Comparison of ENCODE assay signal across 8 mouse cellular contexts in genomic region chr11:115382891-115383290, GRCm38 (mm10). TPM values are rescaled to one million over a fixed set of nuclear protein-coding genes. Genes with fewer than 3 reads are reported as not detected.
DNase-seq lines count a peak whose midpoint lies in the region; ATAC-seq and TF ChIP-seq lines count a peak whose summit lies in the region.

No protein-coding gene starts in this region.

- H3K27me3 ChIP-seq in lung, embryonic 14.5 days (ENCODE audit: insufficient read depth, low read length), result no peaks in the 10 kb centered on the region
- no peaks in the 10 kb centered on the region for H3K27me3 ChIP-seq in forebrain, embryonic 10.5 days (ENCODE audit: poor library complexity, severe bottlenecking)
- H3K27me3 ChIP-seq in limb, embryonic 12.5 days, result peaks cover 4% of the 10 kb centered on the region
- no peaks in the 10 kb centered on the region for H3K27me3 ChIP-seq in stomach, embryonic 15.5 days (replicated peaks)

- WGBS in lung, embryonic 14.5 days, result 12% methylated on average over 5 of the region's 5 CpGs
- 22% methylated on average over 5 of the region's 5 CpGs for WGBS in forebrain, embryonic 10.5 days
- 15% methylated on average over 5 of the region's 5 CpGs for WGBS in limb, embryonic 12.5 days
- 26% methylated on average over 5 of the region's 5 CpGs for whole genome bisulfite sequencing in stomach, embryonic 15.5 days

- peak overlapping the region; percentile 83 for H3K9ac ChIP-seq in lung, embryonic 14.5 days
- H3K9ac ChIP-seq in limb, embryonic 12.5 days (replicated peaks), result peak overlapping the region; percentile 90
- H3K9ac ChIP-seq in stomach, embryonic 15.5 days, result 0 out of 2 replicates have a peak overlapping the region, but pooled peaks have one; percentile 76

- H3K4me2 ChIP-seq in lung, embryonic 14.5 days, result peak overlapping the region; percentile 85
- H3K4me2 ChIP-seq in limb, embryonic 12.5 days, result peak overlapping the region; percentile 87
- peak overlapping the region; percentile 78 for H3K4me2 ChIP-seq in stomach, embryonic 15.5 days

- H3K4me1 ChIP-seq in lung, embryonic 14.5 days (ENCODE audit: insufficient read depth), result peaks cover 15% of the 10 kb centered on the region
- peaks cover 51% of the 10 kb centered on the region for H3K4me1 ChIP-seq in forebrain, embryonic 10.5 days
- peaks cover 36% of the 10 kb centered on the region for H3K4me1 ChIP-seq in limb, embryonic 12.5 days (replicated peaks)
- H3K4me1 ChIP-seq in stomach, embryonic 15.5 days, result peaks cover 27% of the 10 kb centered on the region

- no peaks in the 10 kb centered on the region for H3K36me3 ChIP-seq in lung, embryonic 14.5 days (ENCODE audit: insufficient read depth)
- H3K36me3 ChIP-seq in forebrain, embryonic 10.5 days (replicated peaks), result peaks cover 25% of the 10 kb centered on the region
- no peaks in the 10 kb centered on the region for H3K36me3 ChIP-seq in limb, embryonic 12.5 days
- no peaks in the 10 kb centered on the region for H3K36me3 ChIP-seq in stomach, embryonic 15.5 days

- no peak for DNase-seq in lung, embryonic 14.5 days
- DNase-seq in lung, postnatal 25 days (ENCODE audit: low spot score), result no peak
- no peak for DNase-seq in forebrain, embryonic 10.5 days (ENCODE audit: extremely low spot score, low spot score)
- no peak for DNase-seq in spleen, adult 12 weeks (ENCODE audit: low spot score)
- no peak for DNase-seq in frontal cortex, postnatal 14 days (ENCODE audit: low spot score in 2 of 2)
- DNase-seq in Muller cell, postnatal 12 days (ENCODE audit: inconsistent ontology term), result no peak

- H3K4me3 ChIP-seq in lung, embryonic 14.5 days (ENCODE audit: low read depth, low read length), result peak overlapping the region; percentile 74
- peak overlapping the region; percentile 95 for H3K4me3 ChIP-seq in forebrain, embryonic 10.5 days
- peak overlapping the region; percentile 84 for H3K4me3 ChIP-seq in limb, embryonic 12.5 days (replicated peaks)
- H3K4me3 ChIP-seq in stomach, embryonic 15.5 days (replicated peaks), result peak overlapping the region; percentile 74

- H3K9me3 ChIP-seq in lung, embryonic 14.5 days (ENCODE audit: low read depth, low read length), result no peaks in the 10 kb centered on the region
- peaks cover 3% of the 10 kb centered on the region; the same call in 1 of the 2 replicates for H3K9me3 ChIP-seq in forebrain, embryonic 10.5 days
- peaks cover 3% of the 10 kb centered on the region; the same call in 1 of the 2 replicates for H3K9me3 ChIP-seq in limb, embryonic 12.5 days
- no peaks in the 10 kb centered on the region for H3K9me3 ChIP-seq in stomach, embryonic 15.5 days

- no peak overlapping the region for H3K27ac ChIP-seq in lung, embryonic 14.5 days (ENCODE audit: low read depth)
- H3K27ac ChIP-seq in forebrain, embryonic 10.5 days, result peak overlapping the region; percentile 98
- no peak overlapping the region for H3K27ac ChIP-seq in limb, embryonic 12.5 days
- no peak overlapping the region for H3K27ac ChIP-seq in stomach, embryonic 15.5 days

- TF ChIP-seq CTCF in lung, embryonic 14.5 days (IDR thresholded peaks at IDR 0.05; ENCODE audit: low read depth), result no peak

- no peak for ATAC-seq in lung, embryonic 14.5 days (ENCODE audit: insufficient read depth)
- no peak for ATAC-seq in limb, embryonic 12.5 days (ENCODE audit: insufficient number of reproducible peaks, insufficient read depth, low FRiP score, low TSS enrichment, low read depth)
- ATAC-seq in stomach, embryonic 15.5 days (ENCODE audit: insufficient read depth, low FRiP score, low read depth), result no peak

RNA-seq across cellular contexts. Expression of gene Cdr2l, which starts 1.2 kb away (rescaled TPM):
- 17.7 and 19.8 TPM in 2 replicates for polyA plus RNA-seq in lung, embryonic 14.5 days (2014; fragmentation: Nextera tagmentation; extraction: Ambion mirVana)
- polyA plus RNA-seq in forebrain, embryonic 10.5 days (2016; fragmentation: Nextera tagmentation; extraction: Ambion mirVana), result 21.1 and 21.8 TPM in 2 replicates
- 19.7 and 19.9 TPM in 2 replicates for polyA plus RNA-seq in limb, embryonic 12.5 days (2016; fragmentation: Nextera tagmentation; extraction: Ambion mirVana)
- 10.0 and 10.5 TPM in 2 replicates for polyA plus RNA-seq in stomach, embryonic 15.5 days (2015; fragmentation: Nextera tagmentation; extraction: Ambion mirVana)

RNA-seq across cellular contexts. Expression of gene Hid1, which starts 15.3 kb away (rescaled TPM):
- polyA plus RNA-seq in lung, embryonic 14.5 days (2014; fragmentation: Nextera tagmentation; extraction: Ambion mirVana), result 7.4 and 9.2 TPM in 2 replicates
- 16.2 and 18.2 TPM in 2 replicates for polyA plus RNA-seq in forebrain, embryonic 10.5 days (2016; fragmentation: Nextera tagmentation; extraction: Ambion mirVana)
- 2.2 and 2.5 TPM in 2 replicates for polyA plus RNA-seq in limb, embryonic 12.5 days (2016; fragmentation: Nextera tagmentation; extraction: Ambion mirVana)
- polyA plus RNA-seq in stomach, embryonic 15.5 days (2015; fragmentation: Nextera tagmentation; extraction: Ambion mirVana), result 32.9 and 41.0 TPM in 2 replicates

RNA-seq across cellular contexts. Expression of gene Mrpl58, which starts 20.7 kb away (rescaled TPM):
- polyA plus RNA-seq in lung, embryonic 14.5 days (2014; fragmentation: Nextera tagmentation; extraction: Ambion mirVana), result 230 and 242 TPM in 2 replicates
- 275 and 277 TPM in 2 replicates for polyA plus RNA-seq in forebrain, embryonic 10.5 days (2016; fragmentation: Nextera tagmentation; extraction: Ambion mirVana)
- 175 and 182 TPM in 2 replicates for polyA plus RNA-seq in limb, embryonic 12.5 days (2016; fragmentation: Nextera tagmentation; extraction: Ambion mirVana)
- 184 and 196 TPM in 2 replicates for polyA plus RNA-seq in stomach, embryonic 15.5 days (2015; fragmentation: Nextera tagmentation; extraction: Ambion mirVana)

RNA-seq across cellular contexts. Expression of gene Atp5h, which starts 36.9 kb away (rescaled TPM):
- 817 and 850 TPM in 2 replicates for polyA plus RNA-seq in lung, embryonic 14.5 days (2014; fragmentation: Nextera tagmentation; extraction: Ambion mirVana)
- polyA plus RNA-seq in forebrain, embryonic 10.5 days (2016; fragmentation: Nextera tagmentation; extraction: Ambion mirVana), result 877 and 886 TPM in 2 replicates
- polyA plus RNA-seq in limb, embryonic 12.5 days (2016; fragmentation: Nextera tagmentation; extraction: Ambion mirVana), result 960 and 975 TPM in 2 replicates
- 824 and 904 TPM in 2 replicates for polyA plus RNA-seq in stomach, embryonic 15.5 days (2015; fragmentation: Nextera tagmentation; extraction: Ambion mirVana)

RNA-seq across cellular contexts. Expression of gene Kctd2, which starts 37.0 kb away (rescaled TPM):
- polyA plus RNA-seq in lung, embryonic 14.5 days (2014; fragmentation: Nextera tagmentation; extraction: Ambion mirVana), result 21.6 and 22.2 TPM in 2 replicates
- polyA plus RNA-seq in forebrain, embryonic 10.5 days (2016; fragmentation: Nextera tagmentation; extraction: Ambion mirVana), result 8.9 and 10.3 TPM in 2 replicates
- polyA plus RNA-seq in limb, embryonic 12.5 days (2016; fragmentation: Nextera tagmentation; extraction: Ambion mirVana), result 25.3 and 26.5 TPM in 2 replicates
- 14.6 and 15.6 TPM in 2 replicates for polyA plus RNA-seq in stomach, embryonic 15.5 days (2015; fragmentation: Nextera tagmentation; extraction: Ambion mirVana)
